Mouse (Mus musculus): ENCODE data around the gene Alcam. TPM values are rescaled to one million over a fixed set of nuclear protein-coding genes. Genes with fewer than 3 reads are reported as not detected.
A peak's percentile ranks its signal among the peaks of the same experiment; 100 is the strongest.

Gene Alcam
- total and polyA plus RNA-seq, 3 experiments = not detected

DNA sequence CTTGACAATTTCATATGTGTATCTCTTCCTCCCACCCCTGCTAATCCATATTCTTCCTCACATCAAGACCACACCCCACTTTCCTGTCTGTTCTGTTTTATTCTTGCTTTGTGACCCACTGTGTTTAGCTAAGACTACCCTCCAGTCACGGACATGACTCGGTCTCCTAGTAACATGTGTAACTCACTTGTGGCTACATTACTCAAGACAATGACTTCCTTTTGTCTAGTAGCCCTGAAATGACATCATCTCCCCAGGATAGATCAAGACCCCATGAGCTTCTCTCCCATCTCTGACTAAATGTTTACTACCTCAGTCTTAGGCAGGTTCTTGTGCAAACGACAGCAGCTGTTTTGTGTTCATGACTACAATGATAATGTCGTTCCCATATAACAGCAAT lies 231.0 kb downstream of the Alcam start:
- H3K27me3 ChIP-seq (ENCODE audit: control insufficient read depth in 1 of 2, insufficient read depth in 2 of 2, low read length in 2 of 2) = no peaks in the 10 kb centered on the region
- H3K9ac ChIP-seq (ENCODE audit: control insufficient read depth, low read depth, low read length, poor library complexity, severe bottlenecking) = no peak overlapping the region
- H3K9me3 ChIP-seq (replicated peaks; ENCODE audit: insufficient read depth, low read length) = no peaks in the 10 kb centered on the region
- no peaks in the 10 kb centered on the region for H3K79me2 ChIP-seq (ENCODE audit: control insufficient read depth, insufficient read depth, low read length, poor library complexity)
- no peaks in the 10 kb centered on the region for H3K36me3 ChIP-seq (ENCODE audit: control insufficient read depth in 1 of 2, insufficient read depth in 2 of 2, low read length in 2 of 2)
- H3K4me1 ChIP-seq (ENCODE audit: control insufficient read depth in 1 of 2, insufficient read depth in 2 of 2, low read length in 2 of 2) = no peaks in the 10 kb centered on the region
- no peak overlapping the region for H3K27ac ChIP-seq (ENCODE audit: control insufficient read depth, low read depth, low read length)
- no peak for DNase-seq (ENCODE audit: low read depth, low spot score)
- TF ChIP-seq TAL1 (IDR thresholded peaks at IDR 0.05; ENCODE audit: low read length) (no peak), NRF1 (IDR thresholded peaks at IDR 0.05; ENCODE audit: insufficient read depth, low read depth, low read length, poor library complexity, severe bottlenecking) (no peak), UBTF (IDR thresholded peaks at IDR 0.05; ENCODE audit: borderline replicate concordance, insufficient read depth, low read depth, low read length) (no peak), EP300 (IDR thresholded peaks at IDR 0.05; ENCODE audit: low read depth in 1 of 2, low read length in 2 of 2) (no peak), SIN3A (IDR thresholded peaks at IDR 0.05; ENCODE audit: low read length) (no peak), ELF1 (IDR thresholded peaks at IDR 0.05; ENCODE audit: low read depth, low read length) (no peak), USF2 (IDR thresholded peaks at IDR 0.05; ENCODE audit: borderline replicate concordance in 1 of 2, insufficient read depth in 1 of 2, low read depth in 1 of 2, low read length in 2 of 2) (no peak), RCOR1 (IDR thresholded peaks at IDR 0.05; ENCODE audit: low read depth, low read length) (no peak), MEF2A (IDR thresholded peaks at IDR 0.05; ENCODE audit: extremely low read depth, insufficient replicate concordance, low read depth, low read length, poor library complexity, severe bottlenecking) (no peak)
- no peak overlapping the region for H3K4me3 ChIP-seq (ENCODE audit: control insufficient read depth in 1 of 2, insufficient read depth in 1 of 2, low read depth in 2 of 2, low read length in 2 of 2)

DNA sequence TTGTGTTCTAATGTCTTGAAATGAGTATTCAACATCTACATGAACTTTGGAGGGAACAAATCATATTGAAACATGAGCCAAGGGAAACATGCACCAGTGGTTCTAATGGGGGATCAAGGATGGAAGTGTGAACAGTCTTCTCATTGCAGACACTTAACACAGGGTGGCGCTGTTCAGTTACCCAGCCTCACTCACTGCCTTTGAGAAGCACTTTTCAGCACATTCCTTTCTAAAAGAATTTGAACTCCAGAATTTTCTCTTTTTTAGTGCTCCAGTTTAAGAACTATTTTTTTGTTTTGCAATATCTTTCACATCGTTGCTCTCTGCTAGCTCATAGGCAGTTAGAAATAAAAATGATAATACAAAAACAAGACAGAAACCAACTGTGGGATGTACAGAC lies 234.8 kb downstream of the Alcam start:
- Histone ChIP-seq H3K9ac (ENCODE audit: control insufficient read depth, low read depth, low read length, poor library complexity, severe bottlenecking) (no peak overlapping the region), H3K27me3 (ENCODE audit: control insufficient read depth in 1 of 2, insufficient read depth in 2 of 2, low read length in 2 of 2) (no peaks in the 10 kb centered on the region), H3K4me1 (ENCODE audit: control insufficient read depth in 1 of 2, insufficient read depth in 2 of 2, low read length in 2 of 2) (no peaks in the 10 kb centered on the region), H3K9me3 (replicated peaks; ENCODE audit: insufficient read depth, low read length) (no peaks in the 10 kb centered on the region), H3K27ac (ENCODE audit: control insufficient read depth, low read depth, low read length) (no peak overlapping the region), H3K36me3 (ENCODE audit: control insufficient read depth in 1 of 2, insufficient read depth in 2 of 2, low read length in 2 of 2) (no peaks in the 10 kb centered on the region), H3K79me2 (ENCODE audit: control insufficient read depth, insufficient read depth, low read length, poor library complexity) (no peaks in the 10 kb centered on the region), H3K4me3 (ENCODE audit: control insufficient read depth in 1 of 2, insufficient read depth in 1 of 2, low read depth in 2 of 2, low read length in 2 of 2) (no peak overlapping the region)
- DNase-seq (ENCODE audit: low read depth, low spot score) = peak; percentile 58
- peak; percentile 77 for TF ChIP-seq ZC3H11A (IDR thresholded peaks at IDR 0.05; ENCODE audit: low read depth, low read length)
- TF ChIP-seq MAZ (IDR thresholded peaks at IDR 0.05; ENCODE audit: low read depth, low read length) = no peak
- TF ChIP-seq CTCF (IDR thresholded peaks at IDR 0.05 in 2 of 3, conservative IDR thresholded peaks at IDR 0.05 in 1 of 3; ENCODE audit: control insufficient read depth in 1 of 3, insufficient read depth in 1 of 3, low read depth in 2 of 3, low read length in 3 of 3, poor library complexity in 1 of 3, severe bottlenecking in 1 of 3) = peak; percentile 63 to 78 (median 70)
- TF ChIP-seq RAD21 (IDR thresholded peaks at IDR 0.05; ENCODE audit: low read depth, low read length) = peak; percentile 74
- TF ChIP-seq MAX (IDR thresholded peaks at IDR 0.05; ENCODE audit: low read length) = no peak
- TF ChIP-seq SMC3 (IDR thresholded peaks at IDR 0.05; ENCODE audit: low read depth, low read length) = peak; percentile 86
